Mouse (Mus musculus) adrenal gland, postnatal 36 days (tissue): ENCODE results near the gene B3gnt3. TPM values are rescaled to one million over a fixed set of nuclear protein-coding genes. Genes with fewer than 3 reads are reported as not detected.
"Not testable (repeated sequence)": the region's sequence is repeated elsewhere in the genome, so short reads cannot be mapped to it uniquely, and the experiment has no call there.

Experiments used
- DNase-seq, 2 experiments: peaks; one replicate each; pipeline ENCODE4 v3.0.0; 2021; ENCODE audit warnings: mixed read lengths in 1 of 2
- long read RNA-seq, 2 experiments: library from polyadenylated mRNA; stranded (forward); transcript quantifications; one replicate each; pipeline ENCODE4 v2.0.0; 2021; ENCODE audit warnings: borderline sequencing depth in 2 of 2
- total RNA-seq, 2 experiments: library from RNA; stranded (reverse); gene quantifications; 2 replicates each; pipeline ENCODE4 v1.2.3; 2021

Gene B3gnt3
- total RNA-seq, result 1 to 10 TPM; 4.0 to 4.5 TPM
- long read RNA-seq, experiment 1, partial matches to known transcripts, result 1 of 5 reads
- long read RNA-seq, experiment 1, other reads (novel, unspliced or antisense), result 2 of 5 reads
- long read RNA-seq, experiment 2, partial matches to known transcripts, result 0 of 4 reads
- long read RNA-seq, experiment 2, other reads (novel, unspliced or antisense), result 0 of 4 reads

DNA sequence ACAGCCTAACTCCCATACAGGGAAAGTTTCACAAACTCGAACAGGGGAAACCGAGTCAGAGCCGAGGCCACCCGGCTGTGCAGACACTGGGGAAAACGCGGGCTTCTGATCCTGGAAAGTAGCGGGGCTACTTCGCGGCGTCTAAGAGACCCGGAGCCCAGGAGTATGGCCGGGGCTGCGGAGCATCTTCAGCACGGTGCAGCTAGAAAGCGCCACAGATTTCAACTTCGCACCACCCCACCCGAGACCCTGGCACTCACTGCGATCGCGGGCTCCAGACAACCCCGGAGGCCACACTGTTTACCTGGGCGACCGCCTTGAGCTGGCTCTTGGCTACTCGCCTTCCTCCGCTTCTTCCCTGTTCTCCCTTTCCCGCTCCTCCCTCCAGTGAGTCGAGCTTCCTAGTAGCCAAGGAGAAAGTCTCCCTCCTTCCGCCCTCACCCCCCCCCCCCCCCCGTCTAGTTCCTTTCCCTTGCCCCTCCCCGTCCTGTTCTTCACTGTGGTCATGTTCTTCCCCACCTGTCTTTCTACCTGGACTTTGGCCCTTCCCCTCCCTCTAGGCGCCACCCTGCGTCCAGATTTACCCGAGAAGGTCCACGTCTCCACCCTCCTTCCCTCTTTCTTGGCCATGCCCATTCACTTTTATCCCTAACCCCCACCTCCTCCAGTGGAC is at the start of gene B3gnt3:
B3gnt3 (minus strand) TSS at position 376 of the 673 bp plus-strand sequence.
- DNase-seq, result no peak

DNA sequence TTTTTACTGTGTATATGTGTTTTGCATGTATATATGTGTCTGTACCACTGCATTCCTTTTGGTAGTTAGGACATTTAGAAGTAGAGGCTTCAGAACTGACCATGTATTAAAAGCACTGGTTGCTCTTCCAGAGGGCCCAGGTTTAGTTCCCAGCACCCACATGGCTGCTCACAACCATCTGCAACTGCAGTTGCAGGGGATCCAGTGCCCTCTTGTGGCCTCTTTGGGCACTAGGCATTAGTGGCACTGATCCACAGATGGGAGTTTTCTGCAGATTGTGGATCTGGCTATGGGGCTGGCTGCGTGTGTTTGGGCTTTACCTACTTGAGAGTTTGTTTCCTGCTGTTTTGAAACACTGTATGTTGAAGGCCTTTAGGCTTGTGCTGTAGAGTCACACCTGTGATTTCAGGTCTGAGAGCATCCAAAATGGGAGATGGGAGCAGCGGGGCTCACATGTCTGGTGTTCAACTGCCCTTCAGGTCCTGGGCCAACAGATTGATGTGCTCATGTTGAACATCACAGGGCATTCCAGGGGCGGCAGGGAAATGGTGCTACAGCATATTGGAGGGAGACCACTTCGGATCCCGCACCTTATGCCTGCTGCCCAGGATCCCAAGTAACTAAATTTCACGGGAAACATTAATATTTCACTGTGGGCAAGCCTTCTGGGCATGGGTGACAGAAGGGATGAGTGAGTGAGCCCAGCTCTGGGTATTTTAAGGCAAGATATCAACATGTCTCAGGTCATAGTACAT is 47.9 kb upstream of the B3gnt3 start:
- DNase-seq, result not testable (repeated sequence)

DNA sequence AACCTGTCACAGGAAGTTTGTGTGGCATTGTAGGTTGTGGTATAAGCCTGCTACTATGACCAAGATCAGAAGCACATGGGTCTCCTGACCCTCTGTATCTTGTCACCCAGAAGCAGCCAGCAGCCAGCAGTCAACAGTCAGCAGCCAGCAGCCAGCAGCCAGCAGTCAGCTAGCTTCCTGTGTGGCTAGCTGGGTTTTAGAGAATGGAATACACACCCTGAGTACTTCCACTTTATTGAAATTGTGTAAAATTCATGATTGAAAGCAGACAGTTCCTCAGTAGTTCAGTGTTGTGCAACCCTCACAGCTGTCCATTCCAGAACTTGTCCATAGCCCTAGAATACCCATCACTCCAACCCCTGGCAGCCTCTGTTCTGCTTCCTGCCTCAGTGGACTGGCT is 45.5 kb upstream of the B3gnt3 start:
- not testable (repeated sequence) for DNase-seq

DNA sequence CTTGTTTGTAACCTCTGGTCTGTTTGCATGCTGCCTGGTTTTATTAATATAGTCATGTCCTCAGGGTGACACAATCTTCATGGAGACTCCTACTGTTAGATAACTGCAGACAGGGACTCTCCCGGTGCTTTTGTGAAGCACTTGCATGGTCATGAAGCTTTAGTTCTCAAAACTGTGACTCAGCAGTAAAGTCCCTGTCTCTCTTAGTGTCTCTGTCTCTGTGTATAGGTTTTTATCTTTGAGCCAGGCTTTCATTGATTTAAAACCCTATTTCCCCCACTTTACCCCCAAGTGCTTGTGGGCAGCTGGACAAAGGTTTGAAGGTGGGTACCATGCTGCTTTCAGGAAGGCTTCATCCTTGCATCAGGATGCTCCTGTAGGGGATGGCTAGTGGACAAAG is 43.7 kb upstream of the B3gnt3 start:
- DNase-seq, result no peak

DNA sequence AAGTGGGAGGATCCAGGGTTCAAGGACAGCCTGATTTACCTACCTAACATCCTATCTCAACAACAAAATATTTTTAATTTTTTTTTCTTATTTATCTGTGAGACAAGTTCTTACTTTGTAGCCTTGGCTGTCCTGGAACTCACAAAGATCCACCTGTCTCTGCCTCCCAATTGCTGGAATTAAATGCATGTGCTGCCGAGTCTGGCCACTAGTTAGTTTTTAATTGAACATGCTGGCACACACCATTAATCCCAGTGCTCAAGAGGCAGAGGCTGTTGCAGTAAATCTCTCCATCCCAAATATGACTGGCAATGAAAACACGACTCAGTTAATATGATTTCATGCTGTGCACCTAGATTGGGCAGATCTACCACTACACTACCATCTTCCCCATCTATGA is 41.2 kb upstream of the B3gnt3 start:
- no peak for DNase-seq

DNA sequence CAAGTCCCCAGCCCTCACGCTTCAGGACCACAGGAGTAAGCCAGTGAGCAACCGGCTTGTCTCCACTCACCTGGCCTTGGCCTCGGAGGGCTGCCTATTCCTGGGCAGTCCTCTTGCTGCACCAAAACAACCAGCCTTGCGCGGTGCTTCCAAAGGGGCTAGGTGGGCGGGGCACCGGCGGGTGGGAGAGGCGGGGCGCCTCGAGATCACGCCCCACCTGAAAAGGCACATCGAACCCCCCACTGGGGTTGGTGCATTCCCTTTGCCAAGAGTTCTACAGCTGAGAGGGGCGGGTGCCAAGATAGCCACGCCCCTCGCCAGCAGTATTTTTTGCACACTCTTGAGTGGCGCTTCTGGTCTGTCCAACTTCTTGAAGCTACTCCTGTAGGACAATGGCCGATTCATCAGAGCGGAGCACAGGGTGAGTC is 40.1 kb upstream of the B3gnt3 start:
- no peak for DNase-seq

DNA sequence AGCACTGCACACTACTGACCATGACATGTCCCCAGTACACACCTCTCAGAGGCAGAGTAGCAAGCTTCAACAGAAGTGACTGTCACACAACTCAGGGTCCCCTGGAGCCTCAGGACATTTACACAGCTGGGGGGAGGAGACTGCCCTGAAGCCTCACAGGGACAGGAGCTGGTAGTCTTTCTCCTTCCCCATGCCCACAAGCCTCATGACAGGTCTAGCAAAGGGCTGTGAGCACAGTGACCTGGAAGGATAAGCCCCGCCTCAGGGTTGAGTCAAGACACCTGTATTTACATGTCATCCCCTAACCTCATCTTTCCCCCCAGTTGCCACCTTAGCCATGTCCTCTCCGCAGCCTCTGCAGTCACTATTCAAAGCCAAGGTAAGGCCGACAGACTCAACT is 39.6 kb upstream of the B3gnt3 start:
- no peak for DNase-seq

DNA sequence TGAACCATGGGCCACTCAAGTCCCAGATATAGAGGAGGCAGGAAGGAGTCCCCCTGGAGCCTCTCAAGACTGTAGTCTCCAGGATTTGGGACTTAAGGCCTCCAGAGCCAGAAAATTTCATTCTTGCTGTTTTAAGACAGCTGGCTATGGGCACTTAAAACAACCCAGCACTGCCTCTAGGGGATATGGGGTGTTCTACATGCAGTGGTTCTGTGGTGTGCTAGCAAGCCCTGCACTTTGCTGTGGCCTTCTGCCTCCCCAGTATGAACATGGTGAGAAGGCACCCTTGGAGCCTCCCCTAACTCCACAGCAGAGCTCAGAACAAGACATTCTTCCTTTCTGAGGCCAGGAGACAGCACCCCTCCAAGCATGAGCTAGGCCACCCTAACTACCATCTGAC is 36.7 kb upstream of the B3gnt3 start:
- DNase-seq, result not testable (repeated sequence)

DNA sequence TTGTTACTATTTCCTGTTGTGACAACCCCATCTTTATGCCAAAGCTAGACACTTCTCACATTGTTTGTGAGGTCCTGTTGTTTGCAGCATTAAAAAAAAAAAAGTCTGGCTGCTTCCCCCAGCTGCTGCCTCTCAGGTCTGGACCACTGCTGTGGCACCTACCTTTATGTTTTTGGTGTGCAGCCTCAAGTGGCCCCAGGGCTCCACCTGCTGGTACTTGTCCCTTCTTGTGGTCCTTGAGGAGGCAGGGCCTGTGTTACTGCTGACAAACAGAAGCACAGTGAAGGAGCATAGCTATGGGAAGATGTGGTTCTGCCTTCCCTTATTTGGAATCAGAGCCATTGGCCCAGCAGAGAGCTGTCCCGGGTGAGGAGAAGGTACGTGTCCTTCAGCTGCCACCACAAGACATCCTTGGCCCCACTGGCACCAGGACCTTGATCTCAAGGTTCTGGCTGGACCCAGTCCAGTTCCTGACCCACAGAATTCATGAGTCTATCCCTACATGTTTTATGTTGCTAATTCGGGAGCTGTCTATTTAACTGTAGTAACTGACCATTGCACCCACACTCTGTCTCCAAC is 30.2 kb upstream of the B3gnt3 start:
- peak; percentile 74 to 76 for DNase-seq

DNA sequence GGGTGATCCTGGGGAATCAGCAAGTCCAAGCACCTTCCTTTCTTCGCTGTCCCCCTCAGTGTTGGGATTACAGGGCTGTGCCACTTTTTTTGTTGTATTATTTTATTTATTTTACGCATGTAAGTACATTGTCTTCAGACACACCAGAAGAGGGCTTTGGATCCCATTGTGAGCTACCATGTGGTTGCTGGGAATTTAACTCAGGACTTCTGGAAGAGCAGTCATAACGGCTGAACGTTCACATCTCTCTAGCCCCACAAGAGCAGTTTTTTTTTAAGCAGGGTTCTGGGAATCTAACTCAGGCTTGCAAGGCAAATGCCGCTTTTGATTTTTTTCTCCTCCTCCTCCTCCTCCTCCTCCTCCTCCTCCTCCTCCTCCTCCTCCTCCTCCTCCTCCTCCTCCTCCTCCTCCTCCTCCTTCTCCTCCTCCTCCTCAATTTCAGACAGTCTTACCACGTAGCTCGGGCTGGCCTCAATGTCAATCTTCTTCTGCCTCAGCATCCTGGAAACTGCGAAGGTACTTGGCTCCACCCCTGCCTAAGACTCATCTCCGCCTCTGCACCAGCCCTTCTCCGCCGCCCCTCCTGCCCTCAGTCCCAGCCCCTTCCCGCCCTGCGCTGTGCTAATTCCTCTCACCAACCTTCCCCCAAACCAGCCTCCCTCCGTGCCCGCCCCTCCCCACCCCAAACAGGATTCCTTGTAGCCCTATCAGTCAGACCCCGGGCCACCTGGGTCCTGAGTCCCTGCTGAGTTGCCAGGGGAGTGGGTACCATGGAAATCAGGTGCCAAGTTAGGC is 27.4 kb upstream of the B3gnt3 start:
- no peak for DNase-seq

DNA sequence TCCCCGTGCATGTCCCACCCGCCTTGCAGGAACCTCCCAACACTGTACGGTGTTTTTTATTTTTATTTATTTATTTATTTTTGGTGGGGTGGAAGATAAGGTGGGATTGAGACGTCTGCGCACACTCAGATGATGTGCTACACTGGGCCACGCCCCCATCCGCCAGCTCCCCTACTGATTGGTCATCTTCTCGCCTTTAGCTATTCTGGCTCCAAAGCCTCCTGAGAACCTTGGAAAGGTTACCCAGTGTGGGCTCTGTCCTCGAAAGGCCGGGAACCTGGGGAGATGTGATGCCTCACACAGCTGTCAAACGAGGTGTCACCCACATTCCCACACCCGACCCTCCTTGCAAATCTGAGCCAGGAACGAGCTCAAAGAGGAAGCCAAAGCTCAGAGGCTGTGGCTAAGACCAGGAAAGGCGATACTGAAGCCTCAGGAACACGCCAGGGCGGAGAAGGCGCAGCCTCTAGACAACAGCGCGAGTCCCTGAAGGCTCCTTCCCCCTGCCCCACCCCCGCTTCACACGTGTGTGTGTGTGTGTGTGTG is 26.7 kb upstream of the B3gnt3 start:
- DNase-seq, result peak; percentile 33 to 36

DNA sequence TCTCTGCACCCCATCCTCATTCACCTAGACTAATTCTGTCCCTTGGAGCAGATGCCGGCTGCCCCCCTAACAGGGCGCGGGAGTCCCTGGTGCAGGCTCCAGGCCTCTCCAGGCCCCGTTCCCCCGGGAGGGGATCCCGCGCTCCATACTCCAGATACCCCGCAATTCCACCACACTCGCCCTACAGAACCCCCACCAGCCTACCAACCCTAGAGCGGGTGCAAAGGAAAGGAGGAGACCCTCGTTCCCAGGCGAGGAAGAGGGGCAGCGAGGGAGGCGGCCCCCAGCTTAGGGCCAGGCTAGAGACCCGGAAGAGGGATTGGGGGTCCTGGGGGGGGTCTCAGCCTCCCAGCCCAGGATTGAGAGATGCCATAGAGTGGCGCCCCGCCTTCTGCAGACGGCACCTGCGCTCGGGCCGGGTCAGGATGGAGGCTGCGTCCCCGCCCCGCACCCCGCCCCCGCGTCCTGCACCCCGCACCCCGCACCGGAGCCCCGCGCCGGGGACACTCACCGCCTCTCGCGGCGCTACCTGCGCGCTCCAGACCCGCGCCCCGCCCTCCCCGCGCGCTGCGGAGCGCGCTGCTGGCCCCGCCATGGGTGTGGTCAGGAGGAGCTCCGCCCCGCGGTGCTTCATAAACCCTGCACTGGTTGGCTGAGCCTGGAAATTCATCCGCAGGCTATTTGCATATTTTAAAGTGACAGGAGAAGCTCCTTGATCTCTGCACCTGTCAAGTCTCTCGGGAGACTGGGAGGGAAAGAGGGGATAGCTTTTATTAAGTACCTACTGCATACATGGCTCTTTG is 23.7 kb upstream of the B3gnt3 start, which contains the start of gene Fcho1:
Fcho1 (minus strand) TSS at position 595 of the 803 bp plus-strand sequence.
- peak; percentile 78 to 84 for DNase-seq

DNA sequence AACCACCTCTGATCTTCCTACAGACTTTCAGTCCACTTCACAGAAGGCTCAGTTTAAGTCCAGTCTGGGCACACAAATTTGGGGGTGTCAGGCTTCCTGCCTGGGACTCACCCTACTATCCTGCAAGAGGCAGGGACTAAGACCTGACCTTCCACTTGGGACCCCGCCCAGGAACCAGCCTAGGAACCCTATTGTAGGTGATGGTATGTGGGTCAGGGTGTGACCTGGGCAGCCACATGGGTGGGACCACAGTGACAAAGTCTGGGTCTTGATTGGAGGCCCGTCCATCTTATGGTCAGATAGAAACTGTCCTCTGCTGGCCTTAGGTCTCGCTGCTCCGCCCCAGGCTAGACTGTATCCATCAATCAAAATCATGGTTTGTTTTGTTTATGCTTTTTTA is 22.8 kb upstream of the B3gnt3 start:
- no peak for DNase-seq

DNA sequence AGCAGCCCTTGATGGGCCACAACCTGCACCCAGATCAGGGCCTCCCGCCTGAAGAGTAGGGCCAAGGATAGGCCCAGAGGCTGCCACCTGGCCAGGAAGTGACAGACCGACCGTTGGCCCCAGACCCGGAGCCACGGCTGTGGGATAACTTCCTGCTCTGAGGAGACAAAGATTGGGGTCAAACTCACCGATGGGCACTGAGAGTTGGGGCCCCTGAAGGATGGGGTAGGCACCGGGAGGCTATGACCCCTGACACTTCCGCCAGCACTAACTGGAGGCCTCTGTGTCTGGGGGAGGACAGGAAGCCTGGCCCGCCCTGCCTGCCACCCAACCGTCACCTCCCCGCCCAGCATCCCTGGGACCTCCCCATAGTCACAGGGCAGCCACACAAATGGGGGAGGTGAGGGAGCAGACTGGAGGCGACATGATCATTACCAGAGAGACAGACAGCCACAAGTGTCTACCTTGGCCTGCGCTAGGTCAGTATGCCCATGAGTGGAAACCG is 21.5 kb upstream of the B3gnt3 start:
- no peak for DNase-seq

DNA sequence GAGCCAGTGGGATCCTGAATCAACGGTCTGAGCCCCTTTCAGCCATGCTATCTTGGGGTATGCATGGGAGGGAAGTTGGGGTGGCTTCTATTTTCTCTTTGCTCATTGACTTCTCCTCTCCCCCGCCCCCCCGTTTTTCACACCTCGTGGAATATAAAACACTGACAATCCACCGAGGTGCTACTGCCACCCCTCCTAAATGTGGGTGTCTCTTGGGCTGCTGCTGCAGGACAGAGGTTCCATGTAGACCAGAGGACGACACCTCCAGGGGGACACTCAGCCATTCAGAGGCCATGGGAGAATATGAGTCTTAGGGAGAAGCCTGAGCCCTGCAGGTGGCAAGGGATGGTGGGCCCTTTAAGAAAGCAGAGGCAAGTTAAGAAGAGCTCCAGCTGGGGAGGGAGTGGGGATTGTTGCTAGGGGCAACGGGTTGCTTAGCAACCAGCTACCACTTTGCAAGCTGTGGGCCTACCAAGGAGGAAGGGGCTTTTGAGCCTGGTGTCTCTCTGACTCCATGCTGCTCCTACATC is 18.4 kb upstream of the B3gnt3 start:
- no peak for DNase-seq

DNA sequence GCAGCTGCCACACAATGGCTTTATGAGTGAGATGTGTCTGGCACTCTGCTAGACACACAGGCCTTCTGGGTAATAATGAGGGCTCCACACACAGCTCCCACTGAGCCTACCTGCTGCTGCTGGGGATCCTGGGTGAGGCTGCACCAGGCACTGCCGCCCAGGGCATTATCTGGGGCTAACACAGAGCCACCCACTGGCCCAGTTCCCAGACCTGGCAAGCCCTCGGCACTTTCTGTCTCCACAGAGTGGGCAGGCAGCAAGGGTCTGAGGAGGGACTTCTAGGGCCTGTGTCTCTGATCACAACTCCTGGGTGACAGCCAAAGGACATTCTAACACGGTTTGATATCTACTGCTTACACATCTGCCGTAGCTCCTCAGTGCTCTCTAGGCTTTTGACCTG is 17.6 kb upstream of the B3gnt3 start:
- no peak for DNase-seq

DNA sequence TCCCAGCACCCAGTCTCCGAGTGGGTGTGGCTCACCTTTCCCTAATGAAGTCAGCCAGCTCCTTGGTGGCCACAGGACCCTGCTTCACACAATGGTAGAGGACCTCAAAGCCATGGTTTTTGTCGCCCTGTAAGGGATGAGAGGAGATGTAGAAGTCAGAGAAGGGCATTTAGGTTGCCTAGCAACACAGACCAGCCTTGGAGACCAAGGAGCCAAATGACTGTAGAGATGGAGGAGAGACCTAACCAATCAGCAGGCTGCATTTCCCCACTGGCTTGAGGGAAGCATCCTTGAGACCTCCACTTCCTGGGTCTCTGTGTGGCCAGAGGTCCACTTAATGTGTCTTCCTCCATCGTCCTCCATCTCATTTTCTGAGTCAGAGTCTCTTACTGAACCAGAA is 16.7 kb upstream of the B3gnt3 start:
- DNase-seq, result no peak

DNA sequence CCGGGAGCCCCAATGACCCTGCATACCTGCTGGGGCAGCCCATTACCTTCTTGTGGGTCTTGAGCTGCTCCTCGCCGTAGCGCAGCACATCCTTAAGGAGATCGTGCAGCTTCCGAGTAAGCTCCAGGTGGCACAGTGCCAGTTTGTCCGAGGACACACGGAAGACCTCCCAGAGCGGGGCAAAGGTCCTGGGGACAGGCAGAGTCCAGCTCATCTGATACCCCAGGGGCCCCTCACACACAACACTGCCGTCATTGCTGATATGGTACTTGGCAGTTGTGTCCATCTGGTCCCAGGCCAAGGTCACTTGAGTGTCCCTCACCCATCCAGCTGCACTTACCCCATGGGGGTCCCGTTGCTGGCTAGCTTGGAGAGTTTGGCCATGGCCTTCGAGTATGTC is 15.5 kb upstream of the B3gnt3 start:
- DNase-seq, result no peak

DNA sequence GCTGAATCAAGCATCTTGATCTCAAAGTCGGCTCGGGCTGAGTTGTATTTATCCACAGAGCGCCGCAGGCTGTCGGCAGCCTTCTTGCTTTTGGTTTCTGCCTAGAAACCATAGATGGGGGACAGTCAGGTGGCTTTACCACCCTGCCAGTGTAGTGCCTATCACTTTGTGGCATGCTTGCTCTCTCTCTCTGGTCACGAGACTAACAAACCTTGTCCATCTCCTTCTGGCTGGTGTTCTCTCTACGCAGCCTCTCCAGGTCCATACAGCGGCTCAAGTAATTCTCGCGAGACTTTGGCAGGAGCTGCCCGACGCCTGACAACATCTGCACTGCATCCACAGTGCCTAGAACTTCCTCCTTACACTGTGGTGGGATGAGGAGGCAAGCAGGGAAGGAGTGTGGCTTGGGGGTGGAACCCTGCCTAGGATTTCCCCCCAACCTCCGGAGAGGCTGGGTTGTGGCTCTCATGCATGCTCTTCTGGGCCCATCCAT is 15.0 kb upstream of the B3gnt3 start:
- DNase-seq, result no peak

DNA sequence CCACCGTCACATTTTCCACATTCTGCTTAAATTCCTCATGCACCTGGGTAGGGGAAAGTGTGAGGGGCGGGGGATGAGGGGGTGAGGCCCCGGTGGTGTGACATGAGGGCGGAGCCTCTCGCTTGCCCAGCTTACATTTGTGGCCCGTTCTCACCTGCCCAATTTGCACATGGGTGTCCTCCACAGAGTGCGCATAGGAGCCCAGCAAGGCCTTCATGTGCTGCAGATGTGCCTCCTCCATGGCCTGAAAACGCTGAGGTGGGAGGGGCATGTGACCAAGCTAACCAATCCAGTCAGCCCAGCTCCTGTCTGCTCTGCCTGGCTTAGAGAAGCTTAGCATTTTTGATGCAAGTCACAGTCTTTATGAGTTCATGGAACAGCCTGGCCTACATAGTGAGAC is 13.9 kb upstream of the B3gnt3 start:
- DNase-seq, result no peak
